Mouse (Mus musculus) heart, embryonic 10.5 days (tissue): ENCODE measurements around the gene Rheb. TPM values are rescaled to one million over a fixed set of nuclear protein-coding genes. Genes with fewer than 3 reads are reported as not detected.
"Not testable (repeated sequence)": the region's sequence is repeated elsewhere in the genome, so short reads cannot be mapped to it uniquely, and the experiment has no call there.

Experiments
- DNase-seq: peaks from one replicate; pipeline ENCODE4 v3.0.0-alpha.2; 2017; ENCODE audit warnings: low spot score
- H3K27ac ChIP-seq: fragments of 300-500 bp; sonication (generic); 2 replicates; pipeline ENCODE4 v1.5.1; 2016; ENCODE audit warnings: mild to moderate bottlenecking
- H3K27me3 ChIP-seq: fragments of 300-500 bp; sonication (generic); 2 replicates; pipeline ENCODE4 v1.6.1; 2016; ENCODE audit warnings: mild to moderate bottlenecking; ENCODE audit not compliant: poor library complexity, insufficient read depth, severe bottlenecking
- H3K36me3 ChIP-seq: fragments of 300-500 bp; sonication (generic); 2 replicates; pipeline ENCODE4 v1.6.1; 2016; ENCODE audit warnings: mild to moderate bottlenecking, moderate library complexity
- H3K4me1 ChIP-seq: fragments of 300-500 bp; sonication (generic); 2 replicates; pipeline ENCODE4 v1.6.1; 2016; ENCODE audit warnings: mild to moderate bottlenecking
- H3K4me3 ChIP-seq: fragments of 300-500 bp; sonication (generic); 2 replicates; pipeline ENCODE4 v1.5.1; 2016; ENCODE audit warnings: mild to moderate bottlenecking, moderate library complexity
- H3K9me3 ChIP-seq: fragments of 300-500 bp; sonication (generic); 2 replicates; pipeline ENCODE4 v1.6.1; 2016; ENCODE audit warnings: mild to moderate bottlenecking, moderate library complexity
- WGBS: fragments of 180-500 bp; shearing (Covaris S2); methylation state at CpG from one replicate; pipeline ENCODE4 v1.1.7; 2016; 5-methylcytosine and 5-hydroxymethylcytosine counted together
- polyA plus RNA-seq: library from polyadenylated mRNA; unstranded; fragments of >200 nt; fragmentation: Nextera tagmentation; extraction: Ambion mirVana; gene quantifications from 2 replicates; pipeline ENCODE4 v1.2.1, GENCODE M21; 2016

Gene Rheb
- polyA plus RNA-seq, 1 experiment from 2014 or later, result 219 TPM

- not testable (repeated sequence) for H3K36me3 ChIP-seq, DNase-seq, H3K9me3 ChIP-seq, H3K27ac ChIP-seq, H3K4me3 ChIP-seq
- WGBS, result 90% methylated on average over 16 of the region's 16 CpGs
- Histone ChIP-seq H3K4me1 (peaks cover 17% of the 10 kb centered on the region), H3K27me3 (peaks cover 14% of the 10 kb centered on the region; the same call in 1 of the 2 replicates)
These were observed 67.9 kb downstream of the Rheb start for GRCm38 (mm10) chr5:24774549-24774948.

GRCm38 (mm10) chr5:24757816-24758215 lies 84.6 kb downstream of the Rheb start, which contains the start of gene Crygn:
Crygn (minus strand) TSS chr5:24758008.
- H3K4me3 ChIP-seq, result no peak within 1 kb of the TSS
- WGBS, result 28% methylated on average over 18 of the region's 18 CpGs
- H3K36me3 ChIP-seq, result no peaks in the 10 kb centered on the region
- H3K4me1 ChIP-seq, result peaks cover 52% of the 10 kb centered on the region
- no peaks in the 10 kb centered on the region for H3K9me3 ChIP-seq
- DNase-seq, result no peak
- H3K27ac ChIP-seq, result peak within 1 kb of the TSS; percentile 59
- H3K27me3 ChIP-seq, result no peaks in the 10 kb centered on the region

GRCm38 (mm10) chr5:24756931-24757330 lies 85.5 kb downstream of the Rheb start:
- 50% methylated on average over 3 of the region's 3 CpGs for WGBS
- Histone ChIP-seq H3K4me1 (peaks cover 61% of the 10 kb centered on the region), H3K9me3 (no peaks in the 10 kb centered on the region), H3K36me3 (no peaks in the 10 kb centered on the region), H3K4me3 (no peak overlapping the region), H3K27me3 (no peaks in the 10 kb centered on the region), H3K27ac (no peak overlapping the region)
- DNase-seq, result no peak

Other genes starting within 250 kb of the Rheb start
- gene Smarcd3, start 218.2 kb downstream of the Rheb start, polyA plus RNA-seq, result 73.7 and 92.1 TPM in 2 replicates
- 27.1 and 27.4 TPM in 2 replicates for gene Nub1, start 157.1 kb downstream of the Rheb start, polyA plus RNA-seq
- gene Wdr86, start 111.9 kb downstream of the Rheb start, polyA plus RNA-seq, result 14.0 and 29.3 TPM in 2 replicates
- gene Crygn, start 84.6 kb downstream of the Rheb start, polyA plus RNA-seq, result 2.7 and 4.1 TPM in 2 replicates